Mouse (Mus musculus) hindbrain, embryonic 14.5 days (tissue): ENCODE data around the gene Rpl35. TPM values are rescaled to one million over a fixed set of nuclear protein-coding genes. Genes with fewer than 3 reads are reported as not detected.

ENCODE experiments used
- ATAC-seq: fragments of 200-750 bp; cut with Nextera tagmentation; 2 replicates; pipeline ENCODE4 v1.8.0; 2017; ENCODE audit warnings: moderate number of reproducible peaks, mild to moderate bottlenecking, moderate TSS enrichment, moderate library complexity; ENCODE audit not compliant: low FRiP score
- DNase-seq: peaks from one replicate; pipeline ENCODE4 v3.0.0-alpha.2; 2015; ENCODE audit warnings: low spot score
- H3K27ac ChIP-seq: fragments of 300-500 bp; sonication (generic); 2 replicates; pipeline ENCODE4 v1.5.1; 2014; ENCODE audit warnings: mild to moderate bottlenecking, moderate library complexity
- H3K27me3 ChIP-seq: fragments of 300-500 bp; sonication (generic); 2 replicates; pipeline ENCODE4 v1.6.1; 2014; ENCODE audit warnings: mild to moderate bottlenecking, low read length, mixed read lengths; ENCODE audit not compliant: control insufficient read depth, insufficient read depth
- H3K36me3 ChIP-seq: fragments of 300-500 bp; sonication (generic); replicated peaks from 2 replicates; pipeline ENCODE4 v1.6.1; 2014; ENCODE audit not compliant: control insufficient read depth, insufficient read depth
- H3K4me1 ChIP-seq: fragments of 300-500 bp; sonication (generic); replicated peaks from 2 replicates; pipeline ENCODE4 v1.6.1; 2014; ENCODE audit warnings: antibody characterized with exemption, low read length, mixed read lengths; ENCODE audit not compliant: control insufficient read depth, insufficient read depth
- H3K4me2 ChIP-seq: fragments of 300-500 bp; sonication (generic); replicated peaks from 2 replicates; pipeline ENCODE4 v1.6.1; 2014; ENCODE audit warnings: mild to moderate bottlenecking, moderate library complexity
- H3K4me3 ChIP-seq: fragments of 300-500 bp; sonication (generic); replicated peaks from 2 replicates; pipeline ENCODE4 v1.5.1; 2014; ENCODE audit warnings: mild to moderate bottlenecking, low read length
- H3K9ac ChIP-seq: fragments of 300-500 bp; sonication (generic); 2 replicates; pipeline ENCODE4 v1.6.1; 2014
- H3K9me3 ChIP-seq: fragments of 300-500 bp; sonication (generic); 2 replicates; pipeline ENCODE4 v1.6.1; 2016; ENCODE audit warnings: low read length; ENCODE audit not compliant: control insufficient read depth
- WGBS: fragments of 180-500 bp; shearing (Covaris S2); extraction: QIAGEN DNeasy Blood & Tissue Kit; methylation state at CpG from one replicate; pipeline ENCODE4 v1.1.7; 2014; 5-methylcytosine and 5-hydroxymethylcytosine counted together
- polyA plus RNA-seq: library from polyadenylated mRNA; unstranded; fragments of >200 nt; fragmentation: Nextera tagmentation; extraction: Ambion mirVana; gene quantifications from 2 replicates; pipeline ENCODE4 v1.2.1, GENCODE M21; 2014

Gene Rpl35
- polyA plus RNA-seq, 1 experiment from 2014 or later: 697 TPM

DNA sequence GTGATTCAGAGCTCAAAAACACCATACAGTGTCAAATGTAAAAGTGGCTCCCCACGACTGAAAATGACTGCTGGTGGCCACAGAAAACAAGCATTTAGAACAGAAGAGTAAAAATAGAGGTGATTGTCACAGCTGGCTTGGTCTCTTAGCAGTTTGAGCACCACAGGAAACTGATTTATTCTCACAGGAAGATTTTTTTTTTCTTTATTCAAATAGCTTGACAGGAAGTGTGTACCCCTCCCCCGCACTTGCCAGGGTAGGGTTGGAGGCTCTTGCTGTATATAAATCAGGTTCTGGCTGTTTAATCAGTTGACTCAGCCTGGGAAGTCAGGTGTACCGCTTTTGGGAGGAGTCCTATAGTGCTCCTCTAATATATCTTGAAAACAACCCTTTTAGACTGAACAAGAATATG, 3.5 kb upstream of the Rpl35 start:
- Histone ChIP-seq H3K27ac (peak overlapping the region; percentile 91; the same call in 1 of the 2 replicates), H3K4me1 (peaks cover 32% of the 10 kb centered on the region), H3K9ac (peak overlapping the region; percentile 86), H3K9me3 (no peaks in the 10 kb centered on the region), H3K4me3 (peak overlapping the region; percentile 85), H3K27me3 (no peaks in the 10 kb centered on the region), H3K36me3 (peaks cover 17% of the 10 kb centered on the region), H3K4me2 (peak overlapping the region; percentile 95)
- DNase-seq (no peak), ATAC-seq (no peak)
- WGBS: 35% methylated on average over 3 of the region's 3 CpGs

- H3K36me3 ChIP-seq: peaks cover 15% of the 10 kb centered on the region
- H3K9ac ChIP-seq: peak overlapping the region; percentile 86
- peak overlapping the region; percentile 91 for H3K27ac ChIP-seq
- WGBS: under 1% methylated on average over 25 of the region's 25 CpGs
- H3K4me2 ChIP-seq: peak overlapping the region; percentile 95
- H3K4me3 ChIP-seq: peak overlapping the region; percentile 85
- H3K9me3 ChIP-seq: no peaks in the 10 kb centered on the region
- no peaks in the 10 kb centered on the region for H3K27me3 ChIP-seq
- ATAC-seq (peak; percentile 42), DNase-seq (no peak)
- H3K4me1 ChIP-seq: peaks cover 37% of the 10 kb centered on the region
Observed at GRCm38 (mm10) chr2:39008350-39008851, 3.0 kb upstream of the Rpl35 start.

GRCm38 (mm10) chr2:39007865-39008264, 2.4 kb upstream of the Rpl35 start:
- under 1% methylated on average over 44 of the region's 44 CpGs for WGBS
- Histone ChIP-seq H3K4me1 (peaks cover 41% of the 10 kb centered on the region), H3K9me3 (no peaks in the 10 kb centered on the region)

GRCm38 (mm10) chr2:39006149-39006730, 816 bp upstream of the Rpl35 start:
- DNase-seq (no peak), ATAC-seq (no peak)
- peak overlapping the region; percentile 69; the same call in 1 of the 2 replicates for H3K4me3 ChIP-seq
- H3K27me3 ChIP-seq: no peaks in the 10 kb centered on the region
- no peak overlapping the region for H3K27ac ChIP-seq
- 0 out of 2 replicates have a peak overlapping the region, but pooled peaks have one; percentile 78 for H3K9ac ChIP-seq
- H3K4me2 ChIP-seq: peak overlapping the region; percentile 80
- peaks cover 43% of the 10 kb centered on the region for H3K4me1 ChIP-seq
- 91% methylated on average over 14 of the region's 14 CpGs for WGBS
- H3K36me3 ChIP-seq: peaks cover 24% of the 10 kb centered on the region
- H3K9me3 ChIP-seq: no peaks in the 10 kb centered on the region

More at GRCm38 (mm10) chr2:39007865-39008264, 2.4 kb upstream of the Rpl35 start:
- Histone ChIP-seq H3K9ac (peak overlapping the region; percentile 86), H3K4me3 (peak overlapping the region; percentile 85), H3K36me3 (peaks cover 15% of the 10 kb centered on the region), H3K27ac (peak overlapping the region; percentile 91), H3K27me3 (no peaks in the 10 kb centered on the region), H3K4me2 (peak overlapping the region; percentile 95)
- peak; percentile 90 for ATAC-seq
- DNase-seq: peak; percentile 95

DNA sequence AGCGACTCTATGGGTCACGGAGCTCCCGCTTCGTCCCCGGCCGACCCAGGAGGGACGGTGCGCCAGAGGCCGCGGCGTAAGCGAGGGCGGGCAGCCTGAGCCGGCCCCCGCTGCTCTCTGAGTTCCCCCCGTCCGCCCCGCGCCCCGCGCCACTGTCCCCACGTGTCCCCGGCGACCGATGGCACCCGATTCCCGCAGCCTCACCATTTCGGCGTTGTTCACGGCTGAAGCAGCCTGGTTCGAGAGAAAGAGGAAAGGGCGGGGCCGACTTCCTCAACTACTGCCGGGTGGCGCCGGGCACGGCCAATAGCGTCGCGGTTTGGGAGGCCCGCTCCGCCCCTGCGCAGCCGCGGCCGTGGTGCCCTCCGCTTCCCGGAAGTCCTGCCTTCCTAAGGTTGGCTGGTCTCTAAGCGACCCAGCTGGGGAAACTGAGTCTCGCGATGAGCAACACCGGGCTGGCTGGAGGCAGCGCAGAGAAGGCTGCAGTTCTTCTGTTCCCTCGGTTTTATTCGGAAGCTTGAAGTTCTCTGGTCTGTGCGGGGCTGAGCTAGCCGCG, 466 bp downstream of the Rpl35 start, which contains the start of gene Arpc5l:
TSS of gene Arpc5l (plus strand) at position 469 of the 556 bp plus-strand sequence.
- no peaks in the 10 kb centered on the region for H3K9me3 ChIP-seq
- WGBS: under 1% methylated on average over 51 of the region's 58 CpGs
- H3K27me3 ChIP-seq: no peaks in the 10 kb centered on the region
- peak within 1 kb of the TSS; percentile 81 for H3K27ac ChIP-seq
- H3K4me3 ChIP-seq: peak within 1 kb of the TSS; percentile 69
- peak within 1 kb of the TSS; percentile 78 for H3K9ac ChIP-seq
- DNase-seq (peak; percentile 89), ATAC-seq (peak; percentile 89)
- peaks cover 43% of the 10 kb centered on the region for H3K4me1 ChIP-seq
- H3K36me3 ChIP-seq: peaks cover 37% of the 10 kb centered on the region
- H3K4me2 ChIP-seq: peak within 1 kb of the TSS; percentile 80

DNA sequence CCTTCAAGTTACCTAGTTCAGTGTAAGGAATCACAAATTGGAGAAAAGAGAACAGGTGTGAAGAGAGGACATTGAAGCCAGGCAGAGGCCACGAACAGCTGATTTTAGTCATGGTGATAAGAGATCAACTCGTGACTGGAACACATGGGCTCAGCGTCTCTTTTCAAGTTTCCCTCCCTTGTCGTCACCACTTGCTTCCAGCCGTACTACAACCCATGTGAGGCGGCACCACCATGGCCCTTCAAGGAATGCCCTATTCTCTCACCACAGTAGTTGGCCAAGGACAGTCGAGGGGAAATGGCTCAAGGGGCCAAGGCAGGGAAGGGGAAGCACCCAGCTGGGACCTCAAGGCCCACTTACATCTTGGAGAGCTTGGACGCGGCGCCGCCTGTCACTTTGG, 1.1 kb downstream of the Rpl35 start:
- H3K4me1 ChIP-seq: peaks cover 39% of the 10 kb centered on the region
- H3K27ac ChIP-seq: peak overlapping the region; percentile 81; the same call in 1 of the 2 replicates

DNA sequence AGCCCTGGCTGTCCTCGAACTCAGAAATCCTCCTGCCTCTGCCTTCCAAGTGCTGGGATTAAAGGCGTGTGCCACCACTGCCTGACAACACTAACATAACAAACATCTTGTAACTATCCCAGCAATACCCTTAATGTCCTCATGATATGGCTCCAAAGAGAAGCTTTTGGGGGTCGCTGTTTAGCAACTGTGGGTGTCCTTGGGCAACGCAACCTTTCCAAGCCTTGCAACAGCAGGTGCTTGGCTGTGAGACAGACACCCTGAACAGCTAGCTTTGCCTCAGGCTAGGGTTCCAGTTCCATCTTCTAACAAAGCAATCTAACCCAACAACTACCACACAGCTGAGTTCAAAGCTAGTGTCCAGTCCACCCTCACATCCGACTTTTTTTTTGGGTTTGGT, 1.9 kb downstream of the Rpl35 start:
- peak overlapping the region; percentile 80 for H3K4me2 ChIP-seq
- H3K27me3 ChIP-seq: no peaks in the 10 kb centered on the region
- WGBS: 69% methylated on average over 5 of the region's 5 CpGs
- peaks cover 43% of the 10 kb centered on the region for H3K36me3 ChIP-seq
- ATAC-seq (no peak), DNase-seq (no peak)
- peak overlapping the region; percentile 69 for H3K4me3 ChIP-seq
- no peak overlapping the region for H3K27ac ChIP-seq
- no peaks in the 10 kb centered on the region for H3K9me3 ChIP-seq
- H3K9ac ChIP-seq: peak overlapping the region; percentile 78
- peaks cover 31% of the 10 kb centered on the region for H3K4me1 ChIP-seq

More for the DNA sequence above, 1.1 kb downstream of the Rpl35 start:
- WGBS: under 1% methylated on average over 11 of the region's 11 CpGs
- H3K9me3 ChIP-seq: no peaks in the 10 kb centered on the region
- DNase-seq (no peak), ATAC-seq (no peak)
- H3K9ac ChIP-seq: peak overlapping the region; percentile 78
- H3K27me3 ChIP-seq: no peaks in the 10 kb centered on the region
- peak overlapping the region; percentile 69 for H3K4me3 ChIP-seq
- peaks cover 43% of the 10 kb centered on the region for H3K36me3 ChIP-seq
- H3K4me2 ChIP-seq: peak overlapping the region; percentile 80

- 47% methylated on average over 8 of the region's 8 CpGs for WGBS
- Histone ChIP-seq H3K4me1 (peaks cover 31% of the 10 kb centered on the region), H3K4me3 (peak overlapping the region; percentile 69; the same call in 1 of the 2 replicates), H3K27me3 (no peaks in the 10 kb centered on the region), H3K9ac (0 out of 2 replicates have a peak overlapping the region, but pooled peaks have one; percentile 78), H3K36me3 (peaks cover 43% of the 10 kb centered on the region), H3K4me2 (peak overlapping the region; percentile 80), H3K27ac (no peak overlapping the region), H3K9me3 (no peaks in the 10 kb centered on the region)
- ATAC-seq (no peak), DNase-seq (no peak)
Observed at GRCm38 (mm10) chr2:39003106-39003505, 2.3 kb downstream of the Rpl35 start.

DNA sequence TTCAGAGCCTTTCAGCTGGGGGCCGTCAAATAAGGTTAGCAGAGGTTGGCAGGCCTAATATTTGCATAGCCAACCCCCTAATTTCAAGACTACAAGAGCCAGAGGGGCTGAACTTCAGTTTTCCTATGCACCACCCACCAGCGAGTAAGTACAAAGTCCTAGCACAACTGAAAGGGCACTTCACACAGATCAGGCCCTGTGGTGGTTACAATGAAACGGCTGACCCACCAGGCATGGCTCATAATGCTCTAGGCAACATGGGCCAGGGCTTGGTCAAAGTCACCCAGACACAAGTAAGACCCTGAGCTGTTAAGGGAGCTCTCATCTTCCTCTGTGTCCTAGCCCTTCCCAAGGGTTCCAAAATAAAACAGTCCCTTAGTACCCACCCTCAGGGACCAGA, 3.6 kb downstream of the Rpl35 start:
- Histone ChIP-seq H3K27me3 (no peaks in the 10 kb centered on the region), H3K4me1 (peaks cover 30% of the 10 kb centered on the region), H3K9me3 (no peaks in the 10 kb centered on the region), H3K27ac (no peak overlapping the region), H3K36me3 (peaks cover 43% of the 10 kb centered on the region), H3K9ac (no peak overlapping the region), H3K4me3 (no peak overlapping the region), H3K4me2 (no peak overlapping the region)
- ATAC-seq (no peak), DNase-seq (no peak)
- 83% methylated on average over 3 of the region's 3 CpGs for WGBS
